Mouse (Mus musculus) left cerebral cortex, postnatal 10 days (tissue): Measurements from ENCODE around the gene Pon1. TPM values are rescaled to one million over a fixed set of nuclear protein-coding genes. Genes with fewer than 3 reads are reported as not detected.

Experiments
- DNase-seq, 2 experiments: peaks; one replicate each; pipeline ENCODE4 v3.0.0; 2021 to 2022; ENCODE audit warnings: low spot score in 2 of 2, mixed read lengths in 1 of 2; ENCODE audit errors: extremely low spot score in 1 of 2
- intact Hi-C: fragments of 180-260 bp; cut with DNase I; formaldehyde crosslinking; loops from one replicate; pipeline ENCODE4 v1.15.1; 2025
- total RNA-seq, 2 experiments: library from RNA; stranded (reverse); gene quantifications; 2 replicates each; pipeline ENCODE4 v1.2.3; 2021

The Pon1 gene
- total RNA-seq, 2 experiments from 2014 or later: not detected

- DNase-seq: no peak
- intact Hi-C loops: no loop called here
Measured at GRCm38 (mm10) chr6:5186229-5186950, 7.4 kb downstream of the Pon1 start.

- DNase-seq: no peak
- intact Hi-C loops: no loop called here
Measured at GRCm38 (mm10) chr6:5180645-5181044, 13.1 kb downstream of the Pon1 start.

- no peak for DNase-seq
- intact Hi-C loops: no loop called here
Measured at GRCm38 (mm10) chr6:5179189-5179588, 14.6 kb downstream of the Pon1 start.

GRCm38 (mm10) chr6:5177967-5178891 lies 15.5 kb downstream of the Pon1 start:
- DNase-seq: no peak
- intact Hi-C loops: no loop called here

GRCm38 (mm10) chr6:5174179-5174812 lies 19.4 kb downstream of the Pon1 start:
- intact Hi-C loops: no loop called here
- no peak for DNase-seq

- intact Hi-C loops: no loop called here
- no peak for DNase-seq
Measured at GRCm38 (mm10) chr6:5172571-5172970, 21.2 kb downstream of the Pon1 start.

- DNase-seq: no peak
- intact Hi-C loops: no loop called here
Measured at GRCm38 (mm10) chr6:5171418-5171817, 22.3 kb downstream of the Pon1 start.

- intact Hi-C loops: no loop called here
- no peak for DNase-seq
Measured at GRCm38 (mm10) chr6:5168158-5168557, 25.6 kb downstream of the Pon1 start.

GRCm38 (mm10) chr6:5167051-5167677 lies 26.6 kb downstream of the Pon1 start:
- intact Hi-C loops: no loop called here
- peak in 1 of 2 experiments; percentile 54 for DNase-seq

GRCm38 (mm10) chr6:5164855-5165254 lies 28.9 kb downstream of the Pon1 start:
- intact Hi-C loops: no loop called here
- DNase-seq: no peak

- intact Hi-C loops: no loop called here
Measured at GRCm38 (mm10) chr6:5163507-5164144, 30.1 kb downstream of the Pon1 start.

GRCm38 (mm10) chr6:5162052-5162451 lies 31.7 kb downstream of the Pon1 start:
- no peak for DNase-seq
- intact Hi-C loops: no loop called here

More at GRCm38 (mm10) chr6:5163507-5164144, 30.1 kb downstream of the Pon1 start:
- no peak for DNase-seq

- no peak for DNase-seq
- intact Hi-C loops: no loop called here
Measured at GRCm38 (mm10) chr6:5159385-5159791, 34.4 kb downstream of the Pon1 start.

- no peak for DNase-seq
- intact Hi-C loops: no loop called here
Measured at GRCm38 (mm10) chr6:5156541-5157425, 37.0 kb downstream of the Pon1 start.

- intact Hi-C loops: no loop called here
- DNase-seq: no peak
Measured at GRCm38 (mm10) chr6:5155313-5155927, 38.3 kb downstream of the Pon1 start.

GRCm38 (mm10) chr6:5154786-5155185 lies 39.0 kb downstream of the Pon1 start:
- intact Hi-C loops: no loop called here
- DNase-seq: no peak

GRCm38 (mm10) chr6:5152185-5152584 lies 41.6 kb downstream of the Pon1 start:
- intact Hi-C loops: no loop called here
- no peak for DNase-seq
